Mouse (Mus musculus): ENCODE measurements around the gene Rab37.

Rab37 gene

DNA sequence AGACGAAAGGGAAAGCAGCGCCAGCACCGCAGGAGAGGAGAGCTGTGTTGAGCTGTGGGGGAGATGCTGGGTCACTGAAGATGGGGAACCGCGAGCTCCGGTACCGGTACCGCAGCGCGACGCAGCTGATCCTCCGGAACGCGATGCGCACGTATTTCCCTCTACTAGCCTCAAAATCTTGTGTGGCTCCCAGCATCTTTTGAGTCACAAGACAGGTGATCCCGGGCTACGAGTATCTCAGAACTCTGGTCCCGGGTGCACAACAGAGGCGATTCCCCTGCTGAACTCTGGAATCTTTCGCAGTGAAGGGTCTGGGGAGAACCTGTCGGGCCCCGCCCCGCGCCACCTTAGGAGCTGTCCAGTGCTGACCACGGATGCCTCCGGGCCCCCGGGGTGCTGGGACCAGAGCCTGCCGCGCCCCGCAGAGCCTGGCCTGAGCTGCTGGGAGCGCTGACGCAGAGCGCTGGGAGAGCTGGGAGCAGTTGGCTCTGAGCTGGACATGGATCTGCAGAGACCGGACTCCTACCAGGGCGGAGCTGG, at the start of gene Rab37:
Gene Rab37, plus strand, starts transcription at position 70 of the 540 bp plus-strand sequence.
- peak; percentile 87 for DNase-seq (ENCODE audit: low read depth, low spot score)

DNA sequence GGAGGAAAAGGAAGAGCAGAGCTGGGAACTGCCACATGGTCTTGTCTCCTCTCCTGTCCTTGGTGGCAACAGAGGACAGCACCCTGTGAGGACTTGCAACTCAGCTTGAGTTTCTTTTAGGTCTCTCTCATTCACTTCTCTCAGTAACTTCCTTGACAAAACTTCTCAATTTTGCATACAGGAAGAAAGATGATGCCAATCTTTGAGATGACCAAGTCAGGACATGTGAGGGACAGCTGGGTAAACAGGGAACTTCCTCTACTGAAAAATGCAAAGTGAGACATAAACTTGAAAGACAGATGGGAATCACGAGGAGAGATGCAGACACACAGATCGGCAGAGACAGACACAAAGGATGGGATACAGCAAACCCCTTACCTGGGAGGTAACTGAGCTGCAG, 43.0 kb upstream of the Rab37 start, which contains the start of gene Cd300ld3:
Gene Cd300ld3, minus strand, starts transcription at position 151 of the 400 bp plus-strand sequence.
- no peak for DNase-seq (ENCODE audit: low read depth, low spot score)

DNA sequence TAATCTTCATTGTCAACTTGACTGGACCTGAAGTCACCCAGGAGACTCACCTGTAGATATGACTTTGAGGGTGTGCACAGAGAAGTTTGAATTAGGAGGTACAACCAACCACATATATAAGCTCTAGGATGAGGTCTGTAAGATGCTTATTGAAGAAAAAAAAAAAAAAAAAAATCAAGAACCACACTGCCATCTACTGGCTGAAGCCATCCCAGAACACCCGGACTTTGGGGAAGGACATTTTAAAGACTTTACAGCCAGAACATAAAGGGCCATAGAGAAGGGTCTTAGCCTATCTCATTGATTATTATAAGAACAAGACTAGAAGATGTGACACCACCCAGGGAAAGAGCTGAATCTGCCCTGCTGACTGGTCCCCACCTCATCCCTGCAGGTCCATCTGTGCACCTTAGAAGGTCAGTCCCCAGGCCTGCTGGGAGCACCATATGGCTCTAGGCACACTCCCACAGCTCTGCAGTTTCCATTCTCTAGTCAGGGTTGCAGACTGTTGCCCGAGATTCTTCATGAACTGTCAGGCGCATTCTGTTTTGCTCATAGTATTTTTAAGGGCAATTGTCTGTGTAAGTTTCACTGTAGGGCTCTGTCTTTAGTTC, 41.8 kb upstream of the Rab37 start:
- DNase-seq (ENCODE audit: low read depth, low spot score): peak; percentile 98

DNA sequence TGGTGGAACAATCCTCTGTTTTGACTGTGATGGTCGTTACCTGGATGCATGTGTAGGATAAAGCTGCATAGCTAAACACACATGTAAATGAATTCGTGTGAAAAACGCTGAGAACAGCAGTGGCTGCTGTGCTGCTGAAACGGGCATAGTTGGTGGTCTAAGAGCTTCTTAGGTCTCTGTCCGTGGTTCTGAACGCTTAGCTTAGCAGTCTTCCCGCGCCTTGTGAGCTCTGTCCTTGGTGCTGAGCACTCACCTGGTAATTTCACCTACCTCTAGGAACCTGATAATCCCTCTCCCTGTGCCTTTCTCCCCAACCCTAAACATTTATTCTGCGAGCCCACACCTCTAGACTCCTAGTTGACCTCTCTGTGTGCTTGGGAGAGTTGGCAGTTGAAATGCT, 39.0 kb upstream of the Rab37 start:
- DNase-seq (ENCODE audit: low read depth, low spot score): no peak

DNA sequence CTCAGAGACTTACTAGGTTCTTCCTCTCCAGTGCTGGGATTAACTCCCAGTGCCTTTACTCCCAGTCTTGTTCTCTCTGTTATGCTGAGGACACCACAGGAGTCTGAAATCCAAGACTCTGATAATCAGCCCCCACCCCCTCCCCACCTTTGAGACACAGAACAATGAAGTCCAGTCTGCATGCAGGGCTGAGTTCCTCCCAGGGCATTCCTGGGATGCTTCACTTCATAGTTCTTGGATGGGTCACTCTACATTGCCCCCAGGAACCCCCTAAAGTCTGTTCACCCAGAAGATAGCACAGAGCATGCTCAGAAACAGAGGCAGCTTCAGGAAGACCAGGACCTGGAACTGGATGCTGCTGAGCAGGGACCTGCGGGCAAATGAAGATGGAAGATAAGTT, 38.2 kb upstream of the Rab37 start:
- DNase-seq (ENCODE audit: low read depth, low spot score): no peak

DNA sequence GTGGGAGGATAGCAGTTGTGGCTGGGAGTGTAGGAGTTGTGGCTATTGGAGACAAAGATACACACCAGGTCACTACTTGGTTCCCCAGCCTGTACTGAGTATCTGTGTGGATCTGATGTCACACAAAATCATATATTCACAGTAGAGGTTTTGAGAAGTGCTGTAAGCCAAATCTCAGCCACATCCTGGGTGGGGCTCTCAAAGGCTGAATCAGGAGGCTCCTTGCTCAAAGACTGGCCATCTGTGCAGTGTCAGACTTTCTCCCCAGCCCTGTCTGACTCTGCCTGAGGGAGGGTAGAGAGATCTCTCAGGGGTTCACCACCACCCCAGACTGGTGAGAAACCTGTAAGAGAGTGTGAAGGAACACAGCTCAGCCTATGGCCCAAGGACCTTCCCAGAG, 36.7 kb upstream of the Rab37 start:
- DNase-seq (ENCODE audit: low read depth, low spot score): no peak

DNA sequence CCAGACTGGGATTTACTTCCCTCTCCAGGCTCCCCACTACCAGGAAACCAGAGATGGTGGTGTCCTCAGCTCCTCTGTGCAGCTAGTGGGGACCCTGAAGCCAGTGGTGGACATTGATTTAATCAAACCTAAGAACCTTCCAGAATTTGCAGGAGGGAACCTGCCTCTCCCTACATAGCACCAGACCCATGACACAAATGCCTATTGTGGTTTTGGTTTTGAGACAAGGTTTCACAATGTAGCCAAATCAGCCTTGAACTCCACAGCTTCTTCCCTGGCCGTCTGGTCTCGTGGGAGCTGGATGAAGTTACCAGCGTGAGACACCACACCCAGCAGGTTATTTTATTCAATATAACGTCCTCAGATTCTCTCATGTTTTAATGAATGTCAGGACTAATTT, 32.5 kb upstream of the Rab37 start:
- DNase-seq (ENCODE audit: low read depth, low spot score): no peak

DNA sequence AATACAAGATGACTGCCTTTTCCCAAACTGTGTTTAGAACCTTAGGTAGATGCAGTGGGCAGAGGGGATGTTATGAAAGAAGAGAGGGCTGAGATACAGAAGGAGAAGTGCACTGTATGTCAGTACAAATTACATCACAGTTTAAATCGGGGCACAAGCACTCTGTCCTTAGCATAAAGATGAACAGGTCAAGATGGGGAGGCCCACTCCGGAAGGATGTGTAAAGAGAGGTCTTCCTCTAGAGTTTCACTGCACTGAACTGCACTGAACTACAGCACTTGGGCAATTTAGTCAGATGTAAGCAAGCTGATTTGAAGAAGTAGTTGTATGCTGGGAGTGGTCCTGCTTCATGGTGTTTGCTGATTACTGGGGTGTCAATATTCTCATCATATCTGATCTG, 31.4 kb upstream of the Rab37 start:
- DNase-seq (ENCODE audit: low read depth, low spot score): no peak

DNA sequence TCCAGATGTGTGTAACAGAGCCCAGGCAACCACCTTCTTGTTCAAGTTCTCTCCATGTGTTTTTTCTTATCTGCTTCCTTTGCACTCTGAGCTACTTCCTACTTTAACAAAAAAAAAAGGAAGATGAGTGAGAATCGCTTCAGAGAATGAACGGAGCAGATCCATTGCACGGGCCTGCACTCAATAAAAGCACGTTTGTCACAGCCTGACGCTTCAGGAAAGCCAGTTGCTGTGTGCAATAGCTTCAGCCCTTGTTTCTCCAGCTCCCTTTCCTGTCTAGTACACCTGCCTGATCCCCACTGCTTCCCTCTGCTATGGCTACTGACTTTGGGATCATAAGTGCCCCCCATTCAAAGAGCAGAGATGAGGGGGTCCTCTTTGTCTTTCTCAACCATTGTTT, 29.2 kb upstream of the Rab37 start, which contains the start of gene Cd300e:
Gene Cd300e, minus strand, starts transcription at position 101 of the 400 bp plus-strand sequence.
- no peak for DNase-seq (ENCODE audit: low read depth, low spot score)

DNA sequence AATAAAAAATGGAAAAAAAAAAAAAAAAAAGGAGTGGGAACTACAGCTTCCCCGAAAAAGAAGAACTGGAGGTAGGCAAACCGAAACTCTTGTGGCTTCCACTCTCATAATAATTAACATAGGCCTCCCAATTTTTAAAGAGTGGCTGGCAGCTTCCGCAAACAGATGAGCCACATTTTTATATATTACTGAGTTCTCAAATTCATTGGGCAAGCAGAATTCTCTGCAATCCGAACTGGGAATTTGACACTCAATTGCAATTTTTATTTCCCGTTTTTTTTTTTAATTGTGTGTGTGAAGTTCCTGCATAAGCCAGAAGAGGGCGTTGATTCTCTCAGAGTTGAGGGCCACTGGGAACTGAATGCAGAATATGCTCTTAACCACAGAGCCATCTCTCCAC, 24.5 kb upstream of the Rab37 start:
- DNase-seq (ENCODE audit: low read depth, low spot score): no peak

DNA sequence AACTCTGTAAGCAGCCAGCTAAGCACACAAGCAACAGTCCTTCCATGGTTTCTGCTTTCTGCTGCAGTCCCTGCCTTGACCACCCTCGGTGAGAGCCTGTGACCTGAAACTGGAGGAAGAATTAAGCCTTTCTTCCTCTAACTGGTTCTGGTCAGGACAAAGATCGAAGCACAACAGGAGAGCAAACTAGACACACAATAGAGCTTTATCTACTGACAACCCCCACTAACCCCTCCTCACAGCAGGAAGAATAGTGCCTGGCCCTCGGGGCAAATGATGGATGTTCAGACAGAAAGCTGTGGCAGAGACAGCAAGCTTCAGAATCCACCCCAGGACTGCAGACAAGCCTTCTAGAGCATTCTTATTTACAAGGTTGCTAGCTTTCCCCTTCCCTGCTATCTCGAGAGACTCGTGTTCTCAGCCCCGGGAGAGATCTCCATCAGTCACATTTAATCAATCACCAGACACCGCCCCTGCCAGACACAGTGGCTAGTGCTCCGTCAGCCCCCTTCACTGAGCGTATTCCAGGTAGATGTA, 20.1 kb upstream of the Rab37 start:
- peak; percentile 66 for DNase-seq (ENCODE audit: low read depth, low spot score)

DNA sequence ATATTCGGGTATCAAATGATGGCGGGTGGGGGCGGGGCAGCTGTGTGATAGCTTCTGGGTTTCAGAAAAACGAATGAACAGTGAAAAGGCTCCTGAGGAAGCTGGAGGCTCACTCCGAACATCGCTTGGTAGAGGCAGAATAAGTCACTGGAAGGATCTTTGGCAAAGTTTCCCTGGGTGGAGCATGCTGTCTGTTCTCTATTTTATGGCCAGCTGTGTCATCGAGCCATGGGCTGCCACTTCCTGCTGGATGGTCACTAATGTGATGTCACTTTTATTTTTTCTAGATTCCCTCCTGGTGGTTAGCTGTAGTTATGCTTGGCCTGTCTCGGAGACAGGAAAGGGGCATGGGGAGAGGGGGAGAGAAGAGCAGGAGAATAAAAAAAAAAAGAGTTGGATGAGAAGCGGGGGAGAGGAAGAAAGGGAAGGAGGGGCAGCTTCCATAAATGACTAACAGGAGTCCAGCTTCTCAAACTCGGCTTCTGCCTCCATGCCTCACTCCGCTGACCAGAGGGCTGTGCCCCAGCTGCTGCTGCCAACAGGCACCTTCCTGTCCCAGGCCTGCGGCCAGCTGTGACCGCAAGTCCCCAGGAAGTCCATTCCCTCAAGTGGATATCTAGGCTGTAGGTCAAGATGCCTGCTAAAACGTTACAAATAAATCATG, 19.5 kb upstream of the Rab37 start:
- peak; percentile 72 for DNase-seq (ENCODE audit: low read depth, low spot score)

DNA sequence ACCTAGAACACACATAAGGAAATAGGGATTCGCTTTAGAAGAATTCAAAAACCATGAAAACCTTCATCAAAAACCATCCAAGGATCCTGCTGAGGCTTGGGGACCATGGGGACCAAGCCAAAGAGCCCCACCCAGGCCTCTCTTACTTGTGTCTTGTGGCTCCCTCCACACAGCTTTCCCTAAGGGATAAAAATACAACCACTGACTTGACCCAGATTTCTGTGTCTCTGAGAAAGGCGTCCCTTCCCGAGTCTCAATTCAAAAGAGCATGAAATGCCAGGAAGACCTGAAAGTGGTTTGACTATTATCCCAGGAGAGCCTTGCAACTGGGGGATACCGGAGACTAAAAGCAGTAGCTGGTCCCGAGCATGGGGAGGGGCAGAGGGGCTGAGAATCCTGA, 18.2 kb upstream of the Rab37 start:
- peak; percentile 37 for DNase-seq (ENCODE audit: low read depth, low spot score)

DNA sequence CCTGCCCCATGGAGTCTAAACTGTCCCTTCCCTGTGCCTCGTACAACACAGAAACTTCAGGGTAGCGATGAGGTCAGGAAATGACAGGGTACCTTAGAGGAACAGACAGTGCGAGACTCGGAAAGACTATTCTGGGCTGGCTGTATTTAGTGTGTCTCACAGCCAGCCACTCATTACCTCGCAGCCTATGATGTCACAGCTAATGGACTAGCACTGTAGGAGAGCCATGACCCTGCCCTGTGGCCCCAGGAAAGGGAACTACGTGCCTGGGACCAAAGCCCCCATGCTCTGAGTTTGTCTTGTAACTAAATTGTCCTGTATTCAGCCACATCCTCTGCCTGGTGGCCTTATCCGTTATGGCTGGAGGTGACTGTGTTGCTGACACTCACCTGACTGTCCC, 15.8 kb upstream of the Rab37 start:
- DNase-seq (ENCODE audit: low read depth, low spot score): no peak

DNA sequence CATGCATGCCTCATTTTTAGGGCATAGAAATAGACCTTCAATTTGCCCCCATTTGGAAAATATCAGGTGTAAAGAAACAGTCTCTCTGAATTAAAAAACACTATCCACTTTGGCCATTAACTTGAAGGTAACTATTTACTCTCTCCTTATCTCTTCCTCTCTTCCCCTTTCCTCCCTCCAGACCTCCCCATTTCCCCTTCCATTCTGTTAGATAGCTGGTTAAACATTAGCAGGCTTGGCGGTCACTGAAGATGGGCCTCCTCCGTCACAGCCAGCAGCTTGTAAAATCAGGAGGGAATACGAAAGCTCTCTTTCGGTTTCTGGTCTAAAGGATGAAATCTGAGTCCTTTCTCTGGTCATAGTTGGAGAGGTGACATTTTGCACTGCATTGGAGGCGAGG, 15.4 kb upstream of the Rab37 start:
- no peak for DNase-seq (ENCODE audit: low read depth, low spot score)

DNA sequence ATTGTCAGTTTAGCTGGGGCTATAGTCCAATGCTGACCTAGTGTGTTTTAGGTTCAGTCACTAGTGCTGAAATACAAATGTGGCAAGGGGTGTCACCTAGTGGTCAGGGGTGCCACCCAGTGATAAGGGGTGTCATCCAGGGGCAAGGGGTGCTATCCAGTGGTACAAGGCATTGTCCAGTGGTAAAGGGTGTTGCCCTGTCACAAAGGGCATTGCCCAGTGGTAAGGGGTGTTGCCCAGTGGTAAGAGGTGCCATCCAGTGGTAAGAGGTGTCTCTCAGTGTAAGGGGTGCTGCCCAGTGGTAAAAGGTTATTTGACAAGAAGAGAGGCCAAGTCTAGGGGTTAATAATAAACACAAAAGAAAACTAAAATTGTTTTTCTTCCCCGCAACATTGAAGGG, 13.8 kb upstream of the Rab37 start:
- no peak for DNase-seq (ENCODE audit: low read depth, low spot score)

DNA sequence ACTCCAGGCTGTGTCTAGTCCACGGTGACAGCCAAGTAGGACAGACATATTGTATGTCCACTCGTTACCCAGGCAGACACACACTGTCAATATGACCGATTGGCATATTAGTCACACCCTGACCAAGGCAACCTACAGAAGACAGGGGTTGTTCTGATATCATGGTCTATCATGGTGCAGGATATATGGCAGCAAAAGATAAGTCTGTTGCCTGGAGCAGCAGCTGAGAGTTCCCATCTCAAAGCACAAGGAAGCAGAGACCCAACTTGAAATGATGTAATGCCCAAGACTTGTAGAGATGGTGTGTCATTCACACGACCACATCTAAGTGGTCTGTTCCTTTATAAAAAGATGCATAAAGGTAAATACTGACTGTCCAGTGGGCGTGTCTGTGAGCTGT, 12.6 kb upstream of the Rab37 start:
- no peak for DNase-seq (ENCODE audit: low read depth, low spot score)

DNA sequence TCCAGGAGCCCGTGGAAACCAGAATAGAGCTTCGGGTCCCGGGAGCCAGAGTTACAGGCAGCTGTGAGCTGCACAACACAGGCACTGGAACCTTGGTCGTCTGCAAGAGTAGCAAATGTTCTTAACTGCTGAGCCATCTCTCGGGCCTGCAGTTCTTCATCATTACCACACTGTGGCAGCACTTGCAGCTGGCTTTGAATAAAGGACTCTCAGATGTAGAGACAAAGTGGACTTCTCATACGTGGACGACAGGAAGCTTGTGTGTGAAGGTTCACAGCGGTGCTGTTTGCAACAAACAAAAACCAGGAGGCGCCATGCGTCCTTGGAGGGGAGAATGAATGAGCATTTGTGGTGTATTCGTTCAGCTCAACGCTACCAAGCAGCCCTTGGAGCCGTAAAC, 10.3 kb upstream of the Rab37 start:
- DNase-seq (ENCODE audit: low read depth, low spot score): peak; percentile 89

DNA sequence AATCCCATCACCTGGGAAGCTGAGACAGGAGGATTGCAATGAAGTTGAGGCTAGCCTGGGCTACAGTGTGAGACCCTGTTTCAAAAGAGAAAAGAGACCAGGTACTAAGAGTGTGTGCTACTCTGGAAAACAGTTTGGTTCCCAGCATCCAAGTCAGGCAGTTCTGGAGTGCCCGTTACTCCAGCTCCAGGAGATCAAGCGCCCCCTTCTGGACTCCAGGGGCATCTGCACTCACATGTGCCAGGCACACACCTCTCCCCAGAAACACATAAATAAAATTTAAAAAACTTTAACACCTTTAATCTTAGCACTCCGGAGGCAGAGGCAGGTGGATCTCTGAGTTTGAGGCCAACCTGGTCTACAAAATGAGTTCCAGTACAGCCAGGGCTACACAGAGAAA, 9.9 kb upstream of the Rab37 start:
- DNase-seq (ENCODE audit: low read depth, low spot score): no peak

DNA sequence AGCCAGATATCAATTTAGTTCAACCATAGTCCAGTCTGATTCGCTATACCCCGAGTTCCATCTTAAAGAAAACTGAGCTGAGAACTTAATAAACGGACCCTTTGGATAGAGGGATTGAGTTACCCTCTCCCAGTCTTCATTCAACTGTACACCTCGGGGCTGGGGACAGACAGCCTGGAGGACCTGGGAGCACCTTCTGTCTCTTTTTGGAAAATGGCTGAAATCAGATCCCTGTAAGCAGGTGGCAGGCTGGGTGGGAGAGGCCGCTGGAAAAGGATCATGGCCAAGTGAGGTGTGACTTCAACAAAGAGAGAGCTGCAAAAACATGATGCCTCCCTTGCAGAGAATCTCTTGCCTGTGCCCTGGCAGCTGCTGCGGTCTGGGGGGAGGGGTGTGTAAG, 9.0 kb upstream of the Rab37 start:
- DNase-seq (ENCODE audit: low read depth, low spot score): no peak

DNA sequence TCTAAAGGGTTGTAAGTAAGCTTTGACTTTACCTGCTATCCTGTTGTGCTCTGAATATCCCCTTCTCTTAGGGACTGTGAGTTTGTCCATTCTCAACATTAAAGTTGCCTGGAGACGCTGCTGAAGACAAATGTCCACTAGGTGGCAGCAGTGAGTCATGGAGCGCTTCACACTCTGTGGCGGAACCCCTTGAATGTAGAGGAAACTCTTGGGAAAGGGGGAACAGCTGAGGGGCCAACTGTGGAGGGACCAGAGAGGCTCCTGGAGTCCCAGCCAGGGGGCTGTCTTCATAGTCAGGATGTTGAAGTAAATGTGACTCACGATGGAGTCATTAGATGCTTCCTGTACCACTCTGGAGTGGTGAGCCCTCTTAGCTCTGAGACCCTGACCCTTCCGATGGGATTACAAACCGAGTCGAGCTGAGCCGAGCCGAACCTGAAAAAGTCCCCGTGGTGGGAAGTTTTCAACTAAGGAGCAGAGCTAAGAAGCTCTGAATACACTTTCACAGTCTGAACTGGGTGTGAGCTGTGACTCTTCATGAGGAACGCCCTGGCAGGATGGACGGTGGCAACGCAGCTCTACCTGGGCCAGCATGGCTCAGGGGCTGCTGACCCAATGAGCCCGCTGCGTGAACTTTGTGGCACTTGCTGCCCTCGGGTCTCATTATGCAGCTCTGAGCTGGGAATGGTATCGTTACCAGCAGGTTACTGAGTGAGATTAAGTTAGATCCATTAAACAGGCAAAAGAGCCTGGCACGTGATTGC, 7.7 kb upstream of the Rab37 start:
- peak; percentile 87 for DNase-seq (ENCODE audit: low read depth, low spot score)

DNA sequence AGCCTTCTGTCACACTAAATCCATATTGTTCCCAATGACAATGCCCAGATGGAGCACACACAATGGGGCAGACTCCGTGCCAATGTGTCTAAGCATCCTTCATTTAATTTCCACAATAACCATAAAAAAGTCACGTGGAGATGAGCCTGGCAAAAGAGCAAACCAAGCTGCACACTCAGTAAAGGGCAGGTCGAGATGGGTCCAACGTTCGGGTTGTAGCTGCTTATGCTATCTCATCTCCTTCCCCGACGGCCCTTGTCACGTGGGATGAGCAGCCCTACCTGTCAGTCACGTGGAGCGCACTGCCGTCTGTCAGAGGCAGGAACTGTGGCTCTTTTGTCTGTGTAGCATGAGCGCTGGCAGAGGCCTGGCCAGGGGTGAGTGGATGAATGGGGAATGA, 6.6 kb upstream of the Rab37 start:
- peak; percentile 66 for DNase-seq (ENCODE audit: low read depth, low spot score)
